Mouse (Mus musculus): ENCODE results near the gene Klk1. TPM values are rescaled to one million over a fixed set of nuclear protein-coding genes. Genes with fewer than 3 reads are reported as not detected.

Gene Klk1
- polyA plus RNA-seq, 1 experiment from 2014 or later: 2.2 TPM

DNA sequence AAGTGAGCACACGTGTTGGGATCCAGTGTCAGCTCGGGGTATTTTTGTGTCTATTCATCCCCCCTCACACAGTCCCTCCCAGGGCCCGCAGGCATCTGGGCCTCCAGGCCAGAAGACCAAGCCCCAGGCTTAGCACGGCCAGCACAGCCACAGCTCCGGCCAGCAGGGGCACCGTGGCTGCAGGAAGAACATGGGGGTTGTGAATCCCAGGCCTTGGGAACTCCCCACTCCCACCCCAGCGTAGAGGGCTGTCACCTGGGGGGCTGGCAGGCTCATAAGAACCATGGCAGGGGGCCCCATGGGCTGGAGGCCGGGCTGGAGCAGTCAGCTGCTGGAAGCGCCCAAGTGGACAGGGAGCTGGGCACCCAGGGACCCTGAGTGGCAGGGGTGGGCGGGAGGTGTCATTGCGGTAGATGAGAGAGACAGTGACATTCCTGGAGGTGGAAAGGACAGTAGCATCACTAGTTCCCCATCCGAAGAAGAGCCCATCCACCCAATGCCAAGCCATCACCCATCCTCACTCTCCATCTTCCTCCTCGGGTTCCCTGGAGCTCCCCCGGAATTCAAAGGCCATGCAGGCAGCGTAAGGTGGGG is 28.0 kb downstream of the Klk1 start:
- no peak for DNase-seq (ENCODE audit: low spot score)

DNA sequence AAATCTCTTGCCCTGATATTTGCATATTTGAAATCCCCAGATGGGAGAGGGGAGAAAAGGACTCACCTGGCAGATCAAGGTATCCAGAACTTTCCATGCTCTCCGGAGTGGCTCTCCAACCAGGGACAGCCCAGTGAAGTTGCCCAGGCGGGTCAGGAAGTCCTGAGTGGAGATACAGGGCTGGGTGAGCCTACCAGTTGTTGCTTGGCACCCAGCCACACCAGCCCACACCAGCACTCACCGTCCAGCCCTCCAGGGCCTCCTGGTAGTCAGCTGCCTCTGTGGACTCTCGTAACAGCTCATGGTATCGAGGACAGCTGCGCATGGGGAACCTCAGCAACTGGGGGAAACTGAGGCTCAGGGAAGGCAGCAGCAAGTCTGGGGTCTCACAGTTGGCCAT is 29.8 kb downstream of the Klk1 start:
- DNase-seq (ENCODE audit: low spot score): no peak

DNA sequence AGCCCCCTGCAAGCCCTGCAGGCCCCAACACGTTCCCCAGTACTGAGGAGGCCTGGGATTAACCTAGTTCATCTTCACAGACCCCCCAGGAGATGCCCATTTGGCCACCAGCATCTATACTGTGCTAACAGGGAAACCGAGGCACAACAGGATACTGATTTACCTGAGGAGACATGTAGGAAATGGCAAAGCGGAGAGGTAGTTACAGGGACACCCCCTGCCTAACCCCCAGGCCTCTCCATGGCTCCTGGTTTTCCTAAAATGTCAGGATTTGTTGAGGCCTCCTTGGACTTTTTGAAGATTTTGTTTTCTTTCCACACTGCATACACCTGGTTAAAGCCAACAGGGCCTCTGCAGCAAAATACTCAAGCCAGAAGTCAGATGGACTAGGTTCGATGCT is 32.1 kb downstream of the Klk1 start, which contains the start of gene Acp4:
Gene Acp4 (minus strand): TSS at position 101 of the 400 bp plus-strand sequence.
- DNase-seq (ENCODE audit: low spot score): no peak

DNA sequence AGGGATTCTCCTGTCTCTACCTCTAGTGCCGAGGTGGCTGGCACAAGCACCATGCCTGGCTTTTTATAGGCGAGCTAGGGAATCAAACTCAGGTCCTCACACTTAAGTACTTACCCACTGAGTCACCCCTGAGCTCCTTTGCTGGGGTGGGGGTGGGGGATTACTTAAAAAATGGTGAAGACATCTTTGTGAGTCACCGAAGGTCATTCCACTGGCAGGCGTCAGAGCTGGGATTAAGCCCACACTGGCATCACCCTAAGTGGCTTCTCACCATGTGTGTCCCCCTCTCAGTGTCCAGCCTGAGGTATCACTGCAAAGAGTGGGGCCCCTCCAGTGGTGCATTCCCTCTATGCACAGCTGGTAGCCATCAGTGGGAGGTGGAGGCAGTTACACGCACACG is 35.2 kb downstream of the Klk1 start:
- DNase-seq (ENCODE audit: low spot score): no peak

DNA sequence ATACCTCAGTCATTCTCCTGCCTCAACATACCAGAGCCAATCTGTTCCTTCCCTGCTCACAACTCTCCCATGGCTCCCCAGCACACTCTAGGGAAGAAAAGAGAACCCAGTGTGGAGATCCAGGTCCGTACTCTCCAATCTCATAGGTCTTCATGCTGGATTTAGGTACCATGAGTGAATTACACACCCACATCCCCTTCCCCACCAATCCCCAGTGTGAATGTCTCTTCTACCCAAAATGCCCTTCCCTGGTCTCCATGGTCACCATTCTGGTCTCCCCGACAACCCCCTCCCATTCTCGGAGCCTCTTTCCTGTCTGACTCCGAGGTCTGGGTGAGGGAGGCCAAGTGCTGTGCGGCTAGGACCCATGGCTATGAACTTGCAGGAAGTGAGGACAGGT is 36.0 kb downstream of the Klk1 start, which contains the start of gene Gm15517:
Gene Gm15517 (plus strand): TSS at position 301 of the 400 bp plus-strand sequence.
- DNase-seq (ENCODE audit: low spot score): no peak

DNA sequence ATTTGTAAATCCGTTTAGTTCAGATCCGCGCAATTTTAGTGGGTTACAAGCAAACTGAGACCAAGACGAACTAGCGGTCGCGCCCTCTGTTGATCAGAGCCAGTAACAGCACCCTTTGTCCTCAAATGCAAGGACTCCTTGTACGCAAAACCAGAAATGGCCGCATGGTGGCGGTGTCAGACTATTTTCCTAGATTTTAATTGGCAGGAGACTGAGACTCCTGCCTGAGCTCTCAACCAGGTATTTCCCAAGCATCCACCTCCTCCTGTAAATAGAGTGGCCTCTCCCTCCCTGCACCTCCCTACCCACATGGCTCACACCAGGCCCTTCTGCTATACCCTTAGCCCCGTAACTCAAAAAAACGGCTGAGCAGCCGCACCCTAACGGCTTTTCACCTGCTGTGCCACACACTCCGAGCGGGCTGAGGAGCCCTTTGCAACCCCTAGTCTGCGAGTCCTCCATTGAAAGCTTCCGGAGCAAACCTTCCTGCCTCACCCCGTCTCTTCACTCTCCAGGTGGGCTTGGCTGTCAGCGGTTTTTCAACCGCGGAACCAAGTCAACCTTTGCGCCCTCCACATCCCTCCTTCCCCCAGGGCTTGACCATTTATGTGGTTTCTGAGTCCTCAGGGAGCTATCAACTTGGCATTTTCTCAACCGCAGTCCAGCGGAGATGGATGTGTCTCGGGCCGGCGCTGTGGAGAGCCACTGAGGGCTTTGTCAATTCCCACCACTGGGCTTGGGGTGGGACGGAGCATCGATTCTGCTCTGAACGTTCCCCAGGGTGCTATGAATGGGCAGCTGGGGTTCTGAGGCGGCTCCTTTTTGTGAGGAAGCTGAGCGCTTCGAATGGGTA is 37.9 kb downstream of the Klk1 start:
- peak; percentile 94 for DNase-seq (ENCODE audit: low spot score)

DNA sequence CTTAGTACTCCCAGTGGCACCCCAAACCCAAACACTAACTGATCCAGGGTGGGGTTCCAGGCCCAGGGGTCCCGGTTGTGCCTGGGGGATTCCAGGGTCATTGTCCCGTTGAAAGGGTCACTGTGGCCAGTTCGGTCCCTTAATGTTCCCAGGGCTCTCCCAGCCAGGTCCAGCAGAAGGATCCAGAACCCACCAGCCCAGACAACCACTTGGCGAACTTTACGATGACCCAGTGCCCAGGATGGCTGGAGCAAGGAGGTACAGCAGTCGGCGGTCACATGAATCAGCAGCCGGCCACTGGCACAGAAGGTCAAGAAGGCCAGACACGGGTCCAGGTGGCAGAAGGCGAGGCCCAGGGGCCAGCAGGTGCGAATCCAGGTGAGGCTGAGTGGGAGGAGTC is 43.0 kb downstream of the Klk1 start:
- DNase-seq (ENCODE audit: low spot score): no peak

DNA sequence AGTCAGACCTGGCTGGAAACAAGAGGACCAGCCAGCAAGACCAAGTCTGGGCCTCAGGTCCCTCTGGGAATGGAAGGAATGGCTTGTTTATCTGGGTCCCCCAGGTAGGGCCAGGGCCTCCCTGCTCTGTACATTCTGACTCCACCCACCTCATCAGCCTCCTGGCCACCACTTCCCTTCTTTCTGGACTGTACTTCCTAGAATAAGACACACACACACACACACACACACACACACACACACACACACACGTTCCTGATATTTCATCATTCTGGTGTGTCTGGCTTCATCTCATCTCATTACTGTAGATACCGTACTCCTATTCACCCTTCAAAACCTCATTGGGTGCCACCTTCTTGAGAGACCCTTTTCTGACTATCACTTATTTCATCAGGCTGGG is 44.2 kb downstream of the Klk1 start:
- DNase-seq (ENCODE audit: low spot score): no peak

DNA sequence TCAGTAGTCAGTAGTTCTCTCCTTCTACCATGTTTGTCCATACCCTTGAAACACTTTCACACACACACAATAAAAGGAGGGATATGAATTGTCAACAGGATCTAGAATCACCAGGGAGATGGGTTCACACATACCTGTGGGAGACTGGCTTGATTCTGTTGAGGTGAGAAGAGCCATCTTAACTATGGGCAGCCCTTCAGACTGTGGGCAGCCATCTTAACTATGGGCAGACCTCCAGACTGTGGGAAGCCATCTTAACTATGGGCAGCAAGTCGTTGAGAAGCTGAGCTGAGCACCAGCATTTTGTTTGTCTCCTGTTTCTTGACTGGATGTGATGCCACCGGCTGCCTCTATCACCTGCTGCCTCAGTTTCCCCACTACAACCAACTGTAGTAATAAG is 46.1 kb downstream of the Klk1 start:
- DNase-seq (ENCODE audit: low spot score): peak; percentile 23

DNA sequence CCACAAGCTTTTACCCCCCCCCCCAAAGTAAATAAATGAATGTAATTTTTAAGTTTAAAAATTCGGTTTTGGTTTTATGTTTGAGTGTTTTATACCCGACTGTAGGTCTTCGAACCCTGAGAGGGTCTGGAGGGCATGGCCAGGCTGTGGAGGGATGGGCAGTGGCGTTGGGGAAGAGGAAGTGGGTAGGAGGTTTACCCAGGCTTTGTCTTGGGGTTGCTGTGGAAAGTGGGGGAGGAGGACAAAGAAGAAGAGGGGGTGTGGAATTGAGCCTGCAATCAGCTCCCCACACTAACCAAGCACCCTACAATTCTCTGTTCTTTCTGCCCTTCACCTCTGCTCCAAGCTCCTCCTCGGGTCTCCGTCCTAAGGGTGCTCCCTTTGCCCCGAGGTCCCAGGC is 47.4 kb downstream of the Klk1 start:
- no peak for DNase-seq (ENCODE audit: low spot score)

DNA sequence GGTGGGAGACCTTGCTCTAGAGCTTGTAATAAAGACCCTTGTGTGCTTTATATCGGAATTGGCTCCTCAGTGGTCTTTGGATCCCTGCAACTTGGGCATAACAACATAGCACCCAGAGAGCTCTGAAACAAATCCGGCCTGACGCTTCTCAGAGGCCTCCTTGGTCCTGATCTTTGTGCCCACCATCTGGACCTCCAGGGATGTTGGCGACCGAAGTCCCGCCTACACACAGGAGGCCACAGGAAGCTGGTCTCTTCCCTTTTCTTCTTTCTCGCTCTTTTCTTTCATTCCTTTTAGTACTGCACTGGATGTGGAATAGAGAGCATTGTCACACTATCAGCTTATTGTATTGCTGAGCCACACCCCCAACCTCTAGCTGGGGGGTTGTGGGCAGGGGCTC is 48.3 kb downstream of the Klk1 start:
- DNase-seq (ENCODE audit: low spot score): no peak

DNA sequence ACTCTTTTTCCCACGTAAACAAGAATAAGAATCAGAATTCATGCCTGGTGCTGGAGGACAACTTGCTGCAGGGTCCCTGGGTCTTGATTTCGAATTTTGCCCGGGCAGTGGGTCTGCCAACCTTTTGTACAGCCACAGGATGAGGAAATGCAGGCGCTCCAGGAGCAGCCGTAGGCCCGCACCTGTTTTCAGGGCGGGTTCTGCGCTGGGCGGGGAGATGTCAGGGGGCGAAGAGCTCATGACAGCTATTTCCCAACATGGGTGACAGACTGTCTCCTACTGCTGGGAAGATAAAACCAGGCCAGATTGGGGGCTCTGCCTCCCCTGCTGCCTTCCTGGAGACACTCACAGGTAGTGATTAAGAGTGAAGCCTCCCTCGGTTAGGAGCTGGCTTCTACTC is 48.9 kb downstream of the Klk1 start:
- no peak for DNase-seq (ENCODE audit: low spot score)

DNA sequence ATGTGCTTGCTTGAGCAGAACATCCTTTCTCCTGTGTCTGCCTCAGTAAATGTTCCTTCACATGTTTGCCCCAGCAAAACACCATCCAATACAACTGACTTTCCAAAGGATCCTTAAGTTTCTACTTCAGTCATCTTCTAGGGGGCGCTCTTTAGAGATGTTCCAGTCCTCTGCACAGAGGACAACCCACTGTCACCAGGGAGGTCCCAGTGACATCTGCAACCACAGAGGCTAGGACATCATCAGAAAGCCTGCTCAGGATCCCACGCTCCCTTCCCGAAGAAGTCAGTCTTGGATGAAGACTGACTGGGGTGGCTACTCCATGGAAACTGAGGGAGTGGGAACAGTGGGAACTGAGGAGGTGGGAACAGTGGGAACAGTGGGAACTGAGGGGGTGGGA is 50.4 kb downstream of the Klk1 start:
- no peak for DNase-seq (ENCODE audit: low spot score)

DNA sequence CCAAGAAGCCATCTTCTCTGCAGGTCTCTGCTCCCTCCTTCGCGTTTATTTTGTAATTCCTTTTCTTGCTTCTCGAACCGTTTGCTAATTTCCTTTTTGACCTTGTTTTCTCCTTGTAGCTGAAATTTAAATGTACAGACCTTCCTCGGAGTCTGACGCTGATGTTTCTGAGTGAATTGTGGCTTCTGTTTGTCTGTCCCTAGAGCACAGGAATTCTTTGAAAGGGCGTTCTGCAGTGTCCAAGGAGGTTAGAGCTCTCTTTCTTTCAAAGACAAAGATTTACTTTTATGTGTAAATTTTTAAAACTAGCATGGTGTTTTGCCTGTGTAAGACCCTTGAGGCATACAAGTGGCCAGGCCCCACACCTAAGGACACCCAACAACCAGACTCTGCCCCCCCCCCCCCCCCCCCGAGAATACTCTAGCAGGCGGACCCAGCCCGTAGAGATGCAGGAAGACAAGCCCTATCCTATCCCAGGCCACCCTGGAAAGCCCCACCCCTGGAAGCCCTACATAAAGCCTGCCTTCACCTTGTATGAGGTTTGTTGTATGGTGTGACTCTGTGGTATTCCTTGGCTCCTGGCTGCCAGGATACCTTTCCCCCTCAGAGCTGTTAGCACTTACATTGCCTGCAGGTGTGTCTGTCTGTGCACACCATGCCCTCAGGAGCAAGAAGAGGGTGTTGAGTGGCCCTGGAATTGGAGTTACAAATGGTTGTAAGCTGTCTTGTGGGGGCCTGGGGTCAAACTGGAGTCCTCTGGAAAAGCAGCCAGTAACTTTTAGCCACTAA is 51.5 kb downstream of the Klk1 start:
- DNase-seq (ENCODE audit: low spot score): no peak

DNA sequence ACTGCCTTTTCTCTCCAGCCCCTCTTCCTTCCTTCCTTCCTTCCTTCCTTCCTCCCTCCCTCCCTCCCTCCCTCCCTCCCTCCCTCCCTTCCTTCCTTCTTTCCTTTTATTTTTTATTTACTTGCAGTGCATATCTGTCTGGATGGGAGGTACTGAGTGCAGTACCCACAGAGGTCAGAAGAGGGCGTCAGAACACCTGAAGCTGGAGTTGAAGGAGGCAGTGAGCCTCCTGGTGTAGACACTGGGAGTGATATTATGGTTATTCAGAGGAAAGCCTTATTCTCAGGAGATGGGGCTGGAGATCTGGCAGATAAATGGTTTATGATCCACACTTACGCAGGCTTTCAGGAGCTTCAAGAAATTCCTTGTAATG is 52.1 kb downstream of the Klk1 start:
- DNase-seq (ENCODE audit: low spot score): peak; percentile 40

Other genes starting within 250 kb of the Klk1 start
- gene Klk1b9, start 249.3 kb upstream of the Klk1 start, polyA plus RNA-seq (2015; fragmentation: Nextera tagmentation; extraction: Ambion mirVana): 1.7 and 2.1 TPM in 2 replicates
- gene Klk1b11, start 229.5 kb upstream of the Klk1 start, polyA plus RNA-seq (2015; fragmentation: Nextera tagmentation; extraction: Ambion mirVana): 1.0 and 1.1 TPM in 2 replicates
- 0.68 and 0.87 TPM in 2 replicates for gene Klk1b26, start 213.2 kb upstream of the Klk1 start, polyA plus RNA-seq (2015; fragmentation: Nextera tagmentation; extraction: Ambion mirVana)
- gene Klk1b27, start 173.1 kb upstream of the Klk1 start, polyA plus RNA-seq (2015; fragmentation: Nextera tagmentation; extraction: Ambion mirVana): 0.27 and 0.57 TPM in 2 replicates
- 0.53 TPM in 1 of 2 replicates, not detected in the other for gene Klk1b21, start 123.0 kb upstream of the Klk1 start, polyA plus RNA-seq (2015; fragmentation: Nextera tagmentation; extraction: Ambion mirVana)
- 0.80 and 1.1 TPM in 2 replicates for gene Klk1b22, start 112.7 kb upstream of the Klk1 start, polyA plus RNA-seq (2015; fragmentation: Nextera tagmentation; extraction: Ambion mirVana)
- 0.33 TPM in 2 replicates for gene Klk1b16, start 88.6 kb upstream of the Klk1 start, polyA plus RNA-seq (2015; fragmentation: Nextera tagmentation; extraction: Ambion mirVana)
- not detected in 2 replicates for gene Klk1b24, start 37.1 kb upstream of the Klk1 start, polyA plus RNA-seq (2015; fragmentation: Nextera tagmentation; extraction: Ambion mirVana)
- gene Klk1b3, start 27.2 kb upstream of the Klk1 start, polyA plus RNA-seq (2015; fragmentation: Nextera tagmentation; extraction: Ambion mirVana): 0.31 and 0.63 TPM in 2 replicates
- 0.33 and 0.50 TPM in 2 replicates for gene Klk1b4, start 17.9 kb upstream of the Klk1 start, polyA plus RNA-seq (2015; fragmentation: Nextera tagmentation; extraction: Ambion mirVana)
- gene Klk1b5, start 9.4 kb upstream of the Klk1 start, polyA plus RNA-seq (2015; fragmentation: Nextera tagmentation; extraction: Ambion mirVana): 0.10 TPM in 1 of 2 replicates, not detected in the other
- gene Gm36864, start 10.8 kb downstream of the Klk1 start, polyA plus RNA-seq (2015; fragmentation: Nextera tagmentation; extraction: Ambion mirVana): not detected in 2 replicates
- gene 1700028J19Rik, start 21.3 kb downstream of the Klk1 start, polyA plus RNA-seq (2015; fragmentation: Nextera tagmentation; extraction: Ambion mirVana): 0.81 and 1.3 TPM in 2 replicates
- 76.8 and 86.3 TPM in 2 replicates for gene 2410002F23Rik, start 21.4 kb downstream of the Klk1 start, polyA plus RNA-seq (2015; fragmentation: Nextera tagmentation; extraction: Ambion mirVana)
- gene Acp4, start 32.0 kb downstream of the Klk1 start, polyA plus RNA-seq (2015; fragmentation: Nextera tagmentation; extraction: Ambion mirVana): 0.14 TPM in 2 replicates
- gene Gm15517, start 36.1 kb downstream of the Klk1 start, polyA plus RNA-seq (2015; fragmentation: Nextera tagmentation; extraction: Ambion mirVana): not detected in 2 replicates
- gene Clec11a, start 81.5 kb downstream of the Klk1 start, polyA plus RNA-seq (2015; fragmentation: Nextera tagmentation; extraction: Ambion mirVana): 3.7 and 4.0 TPM in 2 replicates
- 0.14 and 0.29 TPM in 2 replicates for gene Shank1, start 84.9 kb downstream of the Klk1 start, polyA plus RNA-seq (2015; fragmentation: Nextera tagmentation; extraction: Ambion mirVana)
- gene Syt3, start 158.7 kb downstream of the Klk1 start, polyA plus RNA-seq (2015; fragmentation: Nextera tagmentation; extraction: Ambion mirVana): 0.26 and 0.38 TPM in 2 replicates
- 0.59 and 0.90 TPM in 2 replicates for gene 1700008O03Rik, start 160.5 kb downstream of the Klk1 start, polyA plus RNA-seq (2015; fragmentation: Nextera tagmentation; extraction: Ambion mirVana)
- gene Lrrc4b, start 203.7 kb downstream of the Klk1 start, polyA plus RNA-seq (2015; fragmentation: Nextera tagmentation; extraction: Ambion mirVana): 0.05 TPM in 1 of 2 replicates, not detected in the other
- gene Aspdh, start 240.0 kb downstream of the Klk1 start, polyA plus RNA-seq (2015; fragmentation: Nextera tagmentation; extraction: Ambion mirVana): not detected in 2 replicates
- 30.6 and 37.4 TPM in 2 replicates for gene Josd2, start 242.6 kb downstream of the Klk1 start, polyA plus RNA-seq (2015; fragmentation: Nextera tagmentation; extraction: Ambion mirVana)